Mouse (Mus musculus): Measurements from ENCODE around the gene Knl1.
A peak's percentile ranks its signal among the peaks of the same experiment; 100 is the strongest.

Knl1 gene

GRCm38 (mm10) chr2:119112438-119113112, 65.7 kb downstream of the Knl1 start, which contains the start of gene Rad51:
Rad51 (plus strand) TSS chr2:119112793.
- TF ChIP-seq GATA4 (IDR thresholded peaks at IDR 0.05; ENCODE audit: insufficient replicate concordance, low read length) = peak; percentile 79; the same call in 1 of the 2 replicates

DNA sequence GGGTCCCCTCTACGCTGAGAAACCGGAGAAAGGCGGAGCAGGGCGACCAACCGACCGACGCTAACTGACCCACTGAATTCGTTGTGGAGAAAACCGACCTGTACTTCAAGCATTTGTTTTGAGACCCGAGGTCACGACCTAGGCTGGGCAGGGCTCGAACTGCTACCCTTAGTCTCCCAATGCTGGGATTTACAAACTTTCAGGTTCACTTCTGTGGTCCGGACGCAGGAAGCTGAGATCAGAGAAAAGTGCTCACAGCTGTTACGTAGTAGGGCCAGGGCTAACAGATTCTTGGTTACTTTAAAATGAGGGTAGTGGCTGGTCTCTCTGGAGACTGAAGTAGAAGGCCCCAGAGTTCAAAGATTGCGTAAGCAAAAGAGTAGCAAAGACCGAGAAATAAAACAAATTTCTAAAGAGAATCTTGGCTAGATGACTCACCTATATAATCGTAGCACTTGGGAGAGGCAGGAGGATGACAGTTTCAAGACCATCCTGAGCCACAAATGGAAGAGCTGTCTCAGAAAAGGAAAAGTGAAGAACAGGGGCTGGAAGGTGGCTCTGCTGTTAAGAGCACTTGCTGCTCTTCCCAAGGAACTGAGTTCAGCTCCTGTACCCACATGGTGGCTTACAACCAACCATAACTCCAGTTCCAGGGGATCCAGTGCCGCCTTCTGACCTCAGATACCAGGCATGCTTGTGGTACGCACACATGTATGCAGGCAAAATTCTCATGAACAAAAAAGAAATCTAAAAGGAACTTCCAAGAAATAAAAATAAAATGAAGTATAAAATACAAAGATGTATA, 66.4 kb downstream of the Knl1 start:
- TF ChIP-seq GATA4 (IDR thresholded peaks at IDR 0.05; ENCODE audit: insufficient replicate concordance, low read length) = no peak

DNA sequence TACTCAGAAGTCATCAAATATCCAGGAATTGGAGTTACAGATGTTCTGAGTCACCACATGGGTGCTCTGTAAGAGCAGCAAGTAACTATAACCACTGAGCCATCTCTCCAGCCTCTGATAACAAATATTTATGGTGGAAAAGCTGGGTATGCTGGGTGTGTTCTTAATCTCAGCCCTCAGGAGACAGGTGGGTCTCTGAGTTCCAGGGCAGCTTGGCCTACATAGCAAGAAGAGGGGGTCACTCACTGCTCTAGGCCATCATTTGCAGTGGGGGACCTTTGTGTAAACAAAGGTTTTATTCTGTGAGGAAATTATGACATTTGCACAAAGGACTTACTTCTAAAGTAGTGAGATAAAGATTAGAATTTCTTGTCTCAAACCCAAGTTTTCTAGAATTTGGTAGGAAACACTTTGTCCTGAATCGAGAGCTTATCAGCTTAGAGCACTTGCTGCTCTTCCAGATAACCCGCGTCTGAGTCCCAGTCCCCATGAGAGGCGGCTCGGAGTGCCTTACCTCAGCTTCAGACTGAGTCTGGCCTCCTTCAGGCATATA, 89.5 kb downstream of the Knl1 start:
- no peak for TF ChIP-seq GATA4 (IDR thresholded peaks at IDR 0.05; ENCODE audit: insufficient replicate concordance, low read length)

DNA sequence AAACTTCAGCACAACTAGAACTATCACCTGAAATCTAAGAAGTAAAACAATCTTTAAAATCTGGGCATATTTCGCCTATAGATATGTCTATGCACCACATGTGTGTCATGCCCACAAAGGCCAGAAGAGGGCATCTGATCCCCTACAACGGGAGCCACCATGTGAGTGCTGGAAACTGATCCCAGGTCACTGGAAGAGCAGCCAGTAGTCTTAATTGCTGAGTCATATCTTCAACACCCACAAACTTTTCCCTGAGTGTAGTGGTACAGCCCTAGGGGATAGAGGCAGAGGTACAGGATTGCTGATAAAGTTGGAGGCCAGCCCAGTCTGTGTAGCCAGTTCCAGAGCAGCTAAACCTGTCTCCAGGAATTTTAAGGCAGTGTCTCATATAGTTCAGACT, 98.3 kb downstream of the Knl1 start:
- TF ChIP-seq GATA4 (IDR thresholded peaks at IDR 0.05; ENCODE audit: insufficient replicate concordance, low read length) = no peak

- TF ChIP-seq GATA4 (IDR thresholded peaks at IDR 0.05; ENCODE audit: insufficient replicate concordance, low read length) = no peak
Measured at GRCm38 (mm10) chr2:119146435-119146834, 99.5 kb downstream of the Knl1 start.

DNA sequence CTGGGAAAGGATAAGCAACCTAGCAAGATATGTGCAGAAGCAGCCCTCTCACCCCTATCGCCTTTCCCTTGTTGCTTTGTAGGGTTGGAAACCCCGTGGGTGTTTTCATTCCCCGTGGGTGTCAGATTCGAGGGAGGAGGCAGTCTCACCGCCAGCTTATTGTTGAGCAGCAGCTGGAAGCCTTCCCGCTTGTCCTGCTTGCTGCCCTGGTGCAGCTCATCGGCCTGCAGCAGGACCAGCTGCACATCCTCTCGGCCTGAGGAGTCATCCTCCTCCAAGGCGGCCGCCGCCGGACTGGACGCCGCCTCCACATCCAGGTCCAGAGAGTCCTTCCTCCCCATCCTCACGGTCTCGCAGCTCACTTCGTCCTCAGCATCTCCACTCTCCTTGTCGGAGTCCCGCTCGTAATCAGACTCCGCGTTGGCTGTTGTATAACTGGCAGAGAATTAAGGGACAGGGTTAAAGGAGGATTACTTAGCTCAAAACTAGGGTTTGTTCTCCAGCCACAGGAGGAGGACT, 100.3 kb downstream of the Knl1 start:
- TF ChIP-seq GATA4 (IDR thresholded peaks at IDR 0.05; ENCODE audit: insufficient replicate concordance, low read length) = no peak

GRCm38 (mm10) chr2:119147775-119148174, 100.9 kb downstream of the Knl1 start:
- no peak for TF ChIP-seq GATA4 (IDR thresholded peaks at IDR 0.05; ENCODE audit: insufficient replicate concordance, low read length)

GRCm38 (mm10) chr2:119152255-119152654, 105.3 kb downstream of the Knl1 start:
- no peak for TF ChIP-seq GATA4 (IDR thresholded peaks at IDR 0.05; ENCODE audit: insufficient replicate concordance, low read length)

DNA sequence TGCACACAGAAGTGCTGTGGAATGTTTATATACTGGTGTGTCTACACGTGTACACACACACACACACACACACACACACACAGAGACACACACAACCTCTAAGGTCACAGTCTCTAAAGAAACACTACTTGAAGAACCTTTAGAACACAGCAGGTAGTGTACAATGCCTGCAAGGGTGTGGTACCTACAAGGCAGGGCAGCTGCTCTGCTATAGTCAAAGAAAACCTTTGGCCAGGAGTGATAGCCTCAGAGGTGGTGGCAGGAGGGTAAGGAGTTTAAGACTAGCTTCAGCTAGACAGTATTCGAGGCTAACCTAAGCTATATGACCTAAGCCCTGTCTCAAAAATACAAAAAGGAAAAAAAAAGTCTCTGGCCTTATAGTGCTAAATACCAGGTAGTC, 107.8 kb downstream of the Knl1 start:
- TF ChIP-seq GATA4 (IDR thresholded peaks at IDR 0.05; ENCODE audit: insufficient replicate concordance, low read length) = no peak

Measured in liver, adult (tissue).